Mouse (Mus musculus) heart, embryonic 14.5 days (tissue): ENCODE measurements around the gene Rpl10-ps3. TPM values are rescaled to one million over a fixed set of nuclear protein-coding genes. Genes with fewer than 3 reads are reported as not detected.

ENCODE experiments used
- ATAC-seq: fragments of 200-750 bp; cut with Nextera tagmentation; 2 replicates; pipeline ENCODE4 v1.8.0; 2017; ENCODE audit warnings: low read depth, moderate TSS enrichment; ENCODE audit not compliant: insufficient number of reproducible peaks, insufficient read depth, low FRiP score
- H3K27ac ChIP-seq, 2 experiments: fragments of 200-500 bp in 1 of 2; fragments of 300-500 bp in 1 of 2; sonication (generic) in 1 of 2; replicated peaks in 1 of 2; 2 replicates each; pipeline ENCODE4 v1.5.1; 2012 to 2014; ENCODE audit warnings: low read depth in 2 of 2, low read length in 2 of 2, control low read depth in 1 of 2, mild to moderate bottlenecking in 1 of 2, mixed read lengths in 1 of 2; ENCODE audit not compliant: control insufficient read depth in 1 of 2, insufficient read depth in 1 of 2
- H3K27me3 ChIP-seq: fragments of 300-500 bp; sonication (generic); 2 replicates; pipeline ENCODE4 v1.6.1; 2014; ENCODE audit warnings: mild to moderate bottlenecking, low read length, control low read depth; ENCODE audit not compliant: control insufficient read depth, insufficient read depth
- H3K36me3 ChIP-seq: fragments of 300-500 bp; sonication (generic); 2 replicates; pipeline ENCODE4 v1.6.1; 2014; ENCODE audit warnings: mild to moderate bottlenecking, control low read depth, low read length, mixed read lengths; ENCODE audit not compliant: control insufficient read depth, insufficient read depth
- H3K4me1 ChIP-seq, 2 experiments: fragments of 200-500 bp in 1 of 2; fragments of 300-500 bp in 1 of 2; sonication (generic) in 1 of 2; 2 replicates each; pipeline ENCODE4 v1.6.1; 2012 to 2014; ENCODE audit warnings: low read length in 2 of 2, control low read depth in 1 of 2, mixed read lengths in 1 of 2; ENCODE audit not compliant: control insufficient read depth in 2 of 2, insufficient read depth in 2 of 2
- H3K4me2 ChIP-seq: fragments of 300-500 bp; sonication (generic); 2 replicates; pipeline ENCODE4 v1.6.1; 2014; ENCODE audit warnings: mild to moderate bottlenecking, low read length
- H3K4me3 ChIP-seq, 2 experiments: fragments of 200-500 bp in 1 of 2; fragments of 300-500 bp in 1 of 2; sonication (generic) in 1 of 2; 2 replicates each; pipeline ENCODE4 v1.5.1; 2012 to 2014; ENCODE audit warnings: low read length in 2 of 2, mild to moderate bottlenecking in 2 of 2, control low read depth in 1 of 2, low read depth in 1 of 2, moderate library complexity in 1 of 2; ENCODE audit not compliant: control insufficient read depth in 1 of 2, insufficient read depth in 1 of 2
- H3K9ac ChIP-seq: fragments of 300-500 bp; sonication (generic); 2 replicates; pipeline ENCODE4 v1.6.1; 2014; ENCODE audit warnings: mild to moderate bottlenecking, low read length
- H3K9me3 ChIP-seq: fragments of 300-500 bp; sonication (generic); 2 replicates; pipeline ENCODE4 v1.6.1; 2016; ENCODE audit warnings: low read length, control low read depth; ENCODE audit not compliant: control insufficient read depth
- WGBS: fragments of 180-500 bp; shearing (Covaris S2); extraction: QIAGEN DNeasy Blood & Tissue Kit; methylation state at CpG from one replicate; pipeline ENCODE4 v1.1.7; 2014; 5-methylcytosine and 5-hydroxymethylcytosine counted together
- polyA plus RNA-seq: library from polyadenylated mRNA; unstranded; fragments of >200 nt; fragmentation: Nextera tagmentation; extraction: Ambion mirVana; gene quantifications from 2 replicates; pipeline ENCODE4 v1.2.1, GENCODE M21; 2014

The Rpl10-ps3 gene
- polyA plus RNA-seq, 1 experiment from 2014 or later, result 358 TPM

DNA sequence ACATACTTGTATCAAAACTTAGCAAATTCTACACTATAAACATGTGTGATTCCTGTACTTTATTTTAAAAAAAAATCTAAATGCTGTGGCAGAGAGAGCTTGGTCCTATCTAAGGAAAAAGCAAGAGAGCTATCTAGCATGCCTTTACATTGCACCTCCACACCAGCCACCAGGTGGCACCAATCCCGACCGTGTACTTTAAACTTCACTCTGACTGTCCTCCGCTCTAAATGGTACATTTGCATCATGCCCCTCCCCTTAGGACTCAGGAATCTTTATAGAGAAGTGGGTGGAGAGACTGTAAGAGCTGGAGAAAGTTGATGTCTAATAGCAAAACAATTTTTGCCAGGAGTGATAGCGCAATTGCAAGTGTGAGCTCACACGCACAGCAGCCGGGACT is 11.4 kb downstream of the Rpl10-ps3 start:
- H3K27ac ChIP-seq, result no peak overlapping the region
- H3K27me3 ChIP-seq, result no peaks in the 10 kb centered on the region
- no peaks in the 10 kb centered on the region for H3K9me3 ChIP-seq
- H3K36me3 ChIP-seq, result no peaks in the 10 kb centered on the region
- H3K9ac ChIP-seq, result no peak overlapping the region
- ATAC-seq, result no peak
- H3K4me1 ChIP-seq, result peaks cover 0 to 3% of the 10 kb centered on the region in 2 experiments; a peak in 2 of 4 replicates
- peak overlapping the region; percentile 7; the same call in 1 of the 2 replicates for H3K4me2 ChIP-seq
- no peak overlapping the region for H3K4me3 ChIP-seq
- WGBS, result 33% methylated on average over 6 of the region's 6 CpGs

DNA sequence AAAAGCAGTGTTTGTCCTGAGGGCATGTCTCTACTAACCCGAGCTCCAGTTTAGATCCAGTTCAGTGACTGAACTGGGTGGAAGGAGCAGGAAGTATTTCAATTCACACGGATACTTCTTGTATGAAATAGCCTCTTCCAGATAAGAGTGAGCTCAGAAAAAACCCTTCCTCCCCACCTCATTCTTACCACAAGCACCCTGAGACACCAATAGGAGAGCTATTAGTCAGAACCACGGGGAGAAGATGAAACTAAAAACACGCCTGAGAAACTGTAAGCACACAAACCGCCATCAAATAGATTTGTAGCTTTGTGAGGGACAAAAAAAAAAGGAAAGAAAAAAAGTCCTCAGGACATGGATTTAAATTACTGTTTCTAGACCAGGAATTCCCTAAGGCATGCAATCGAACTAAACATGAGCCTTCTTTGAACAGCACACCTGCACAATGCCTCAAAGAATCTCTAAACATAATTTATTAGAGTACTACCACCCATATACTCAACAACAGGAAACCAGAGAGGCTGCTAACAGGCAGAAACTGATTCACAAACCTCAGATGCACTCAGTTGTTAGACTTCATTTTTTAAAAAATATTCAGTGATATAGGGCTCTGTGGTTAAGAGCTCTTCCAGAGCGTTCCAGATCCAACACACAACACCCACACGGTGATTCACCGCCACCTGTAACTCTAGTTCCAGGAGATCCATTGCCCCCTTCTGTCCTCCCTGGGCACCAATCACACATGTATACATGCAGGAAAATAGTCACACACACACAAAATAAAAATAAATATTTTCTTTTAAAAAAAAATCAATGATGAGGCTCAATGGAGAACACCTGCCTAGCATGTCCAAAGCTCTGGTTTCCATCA is 20.2 kb downstream of the Rpl10-ps3 start:
- no peak for ATAC-seq
- no peaks in the 10 kb centered on the region for H3K4me1 ChIP-seq
- H3K4me2 ChIP-seq, result no peak overlapping the region
- H3K4me3 ChIP-seq, result no peak overlapping the region
- 81% methylated on average over 9 of the region's 9 CpGs for WGBS
- H3K27me3 ChIP-seq, result no peaks in the 10 kb centered on the region
- H3K9me3 ChIP-seq, result 0 out of 2 replicates have a peak, but pooled peaks cover 6% of the 10 kb centered on the region
- no peak overlapping the region for H3K27ac ChIP-seq
- H3K9ac ChIP-seq, result no peak overlapping the region
- H3K36me3 ChIP-seq, result no peaks in the 10 kb centered on the region

DNA sequence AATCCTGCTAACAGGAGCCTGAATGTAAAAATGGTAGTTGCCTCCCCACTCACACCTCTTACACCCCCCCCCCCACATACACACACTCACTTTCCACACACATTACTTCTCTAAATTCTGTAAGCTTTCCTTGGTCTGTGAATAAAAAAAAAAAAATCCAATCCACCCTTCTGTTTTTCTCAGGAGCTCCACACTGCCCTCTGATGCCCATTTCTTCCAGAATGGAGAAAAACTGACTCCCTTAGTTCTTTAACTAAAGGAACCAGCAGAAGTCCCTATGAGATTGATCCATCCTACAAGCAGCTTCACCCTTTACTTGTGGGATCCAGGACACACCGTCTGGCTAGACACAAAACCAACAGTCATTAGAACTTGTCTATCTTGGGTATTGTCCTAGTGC is 24.0 kb downstream of the Rpl10-ps3 start:
- Histone ChIP-seq H3K36me3 (no peaks in the 10 kb centered on the region), H3K27me3 (no peaks in the 10 kb centered on the region), H3K4me2 (no peak overlapping the region), H3K4me1 (no peaks in the 10 kb centered on the region), H3K9me3 (0 out of 2 replicates have a peak, but pooled peaks cover 5% of the 10 kb centered on the region), H3K4me3 (no peak overlapping the region), H3K27ac (no peak overlapping the region), H3K9ac (no peak overlapping the region)
- 43% methylated on average over 1 of the region's 1 CpGs for WGBS
- ATAC-seq, result no peak

DNA sequence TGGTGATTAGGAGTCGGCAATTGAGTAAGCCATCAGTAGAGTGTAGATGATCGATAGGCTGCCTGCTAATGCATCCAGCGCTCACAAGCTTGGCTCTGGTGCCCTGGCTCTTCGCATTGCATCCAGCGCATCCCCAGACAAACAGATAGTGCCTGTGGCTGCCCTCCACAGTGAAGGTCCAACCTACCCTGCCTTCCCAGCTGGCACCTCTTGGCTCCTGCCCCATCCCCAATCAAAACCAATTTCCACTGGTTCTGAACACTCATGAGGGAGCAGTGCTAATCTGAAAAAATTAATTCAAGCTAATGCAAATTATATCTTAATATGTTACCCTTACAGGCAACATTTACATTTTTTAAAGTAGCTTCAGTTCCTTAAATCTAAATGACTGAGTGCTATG is 25.3 kb downstream of the Rpl10-ps3 start:
- Histone ChIP-seq H3K9me3 (0 out of 2 replicates have a peak, but pooled peaks cover 3% of the 10 kb centered on the region), H3K9ac (no peak overlapping the region), H3K36me3 (no peaks in the 10 kb centered on the region), H3K4me1 (no peaks in the 10 kb centered on the region), H3K4me2 (no peak overlapping the region), H3K27ac (no peak overlapping the region), H3K27me3 (no peaks in the 10 kb centered on the region), H3K4me3 (no peak overlapping the region)
- 79% methylated on average over 5 of the region's 5 CpGs for WGBS
- ATAC-seq, result no peak

DNA sequence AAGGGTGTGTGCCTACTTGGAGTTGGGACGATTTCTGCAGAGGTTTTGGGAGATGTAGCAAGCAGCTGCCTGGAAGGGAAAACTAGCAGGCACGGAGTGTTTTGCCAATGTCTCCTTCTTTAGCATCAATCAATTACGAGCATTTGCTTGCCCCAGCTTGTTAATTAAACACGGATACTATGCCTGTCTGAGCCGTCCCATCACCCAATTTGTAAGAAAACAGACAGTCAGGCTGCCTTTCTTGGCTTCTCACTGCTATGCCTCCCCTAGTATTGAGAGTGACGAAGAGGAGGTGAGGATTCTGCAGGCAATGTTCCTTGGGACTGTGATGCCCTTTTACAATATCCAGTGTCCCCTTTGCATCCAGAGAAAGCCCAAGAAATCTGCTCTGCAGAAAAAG is 27.5 kb downstream of the Rpl10-ps3 start:
- H3K9me3 ChIP-seq, result no peaks in the 10 kb centered on the region
- no peak for ATAC-seq
- H3K9ac ChIP-seq, result no peak overlapping the region
- H3K27ac ChIP-seq, result no peak overlapping the region
- H3K4me3 ChIP-seq, result no peak overlapping the region
- 71% methylated on average over 6 of the region's 6 CpGs for WGBS
- no peaks in the 10 kb centered on the region for H3K36me3 ChIP-seq
- H3K4me2 ChIP-seq, result no peak overlapping the region
- H3K4me1 ChIP-seq, result no peaks in the 10 kb centered on the region
- no peaks in the 10 kb centered on the region for H3K27me3 ChIP-seq

DNA sequence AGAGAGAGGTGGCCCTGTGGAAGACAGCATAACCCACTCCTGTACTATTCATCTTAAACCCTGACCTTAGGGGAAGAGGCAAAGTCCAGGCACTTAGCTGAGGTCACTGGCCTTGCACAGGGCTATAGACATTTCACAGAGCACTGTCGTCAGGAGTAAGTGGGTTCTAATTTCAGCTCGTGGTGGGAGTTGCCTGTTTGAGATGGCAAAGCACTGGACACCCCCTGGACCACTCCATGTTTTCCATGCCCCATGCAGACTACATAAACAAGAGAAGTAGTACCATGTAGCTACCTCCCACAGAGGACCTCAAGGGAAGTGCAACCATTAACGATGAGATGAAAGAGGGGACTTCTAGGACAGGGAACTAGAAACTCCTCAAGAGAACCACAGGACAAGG is 29.1 kb downstream of the Rpl10-ps3 start:
- no peak overlapping the region for H3K4me2 ChIP-seq
- no peaks in the 10 kb centered on the region for H3K4me1 ChIP-seq
- H3K27ac ChIP-seq, result no peak overlapping the region
- no peaks in the 10 kb centered on the region for H3K36me3 ChIP-seq
- no peak overlapping the region for H3K4me3 ChIP-seq
- no peak for ATAC-seq
- no peaks in the 10 kb centered on the region for H3K9me3 ChIP-seq
- H3K9ac ChIP-seq, result no peak overlapping the region
- 27% methylated on average over 3 of the region's 3 CpGs for WGBS
- H3K27me3 ChIP-seq, result no peaks in the 10 kb centered on the region

DNA sequence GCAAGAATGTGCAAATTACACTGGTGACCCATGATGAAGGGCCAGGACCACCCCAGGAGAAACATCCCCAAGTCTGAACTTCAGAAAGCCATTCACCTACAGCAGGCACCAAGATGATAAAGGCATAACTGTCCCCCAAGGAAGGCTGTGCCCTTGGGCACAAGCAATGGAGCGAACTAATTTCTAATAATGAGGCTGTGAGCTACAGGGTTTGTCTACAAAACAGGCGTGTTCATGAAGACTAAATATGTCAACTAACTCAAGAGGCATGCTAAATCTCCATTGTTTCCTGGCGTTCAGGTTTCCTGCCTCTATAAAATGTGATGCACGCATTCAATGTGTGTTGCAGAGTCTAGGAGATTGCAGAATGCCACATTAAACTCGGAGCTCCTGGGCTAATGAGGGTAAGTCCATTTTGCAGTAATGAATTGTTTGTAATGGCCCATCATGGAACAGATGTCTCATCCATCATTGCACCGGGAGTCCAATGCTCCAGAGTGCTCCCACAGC is 33.7 kb downstream of the Rpl10-ps3 start:
- no peaks in the 10 kb centered on the region for H3K9me3 ChIP-seq
- 79% methylated on average over 6 of the region's 6 CpGs for WGBS
- no peaks in the 10 kb centered on the region; a peak in 1 of 4 replicates for H3K4me1 ChIP-seq
- no peak overlapping the region for H3K9ac ChIP-seq
- H3K27ac ChIP-seq, result no peak overlapping the region
- H3K27me3 ChIP-seq, result no peaks in the 10 kb centered on the region
- H3K36me3 ChIP-seq, result no peaks in the 10 kb centered on the region
- ATAC-seq, result no peak
- no peak overlapping the region for H3K4me2 ChIP-seq
- no peak overlapping the region for H3K4me3 ChIP-seq
